Mouse (Mus musculus) gastrocnemius, postnatal 25 days (tissue): ENCODE measurements at regions not wholly inside any gene's neighbourhood (a gene's known extent, or its start where the extent isn't known, plus 50 kb on each side); places are given as distances from the start of the nearest gene placed in this dataset.

Experiments
- DNase-seq: peaks from one replicate; pipeline ENCODE4 v3.0.0; 2022

DNA sequence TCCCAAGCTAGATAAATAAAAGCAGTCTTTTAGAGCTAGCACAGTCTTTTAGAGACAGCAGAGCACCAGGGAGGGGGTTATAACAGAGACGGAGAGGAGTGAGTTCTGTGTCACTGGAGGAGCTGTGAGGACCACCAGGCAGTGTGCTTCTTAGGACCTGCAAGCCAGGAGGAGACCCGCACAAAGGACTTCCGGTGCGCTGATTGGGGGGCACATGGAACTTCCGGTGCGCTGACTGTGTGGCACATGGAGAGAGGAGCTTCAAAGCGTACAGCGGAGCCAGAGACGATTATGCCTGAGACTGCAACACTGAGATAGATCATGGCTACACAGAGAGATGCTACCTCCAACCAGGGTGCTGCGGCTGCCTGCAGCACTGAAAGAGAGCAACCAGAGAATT is 53.4 kb downstream of the Rpl37a start:
- no peak for DNase-seq

DNA sequence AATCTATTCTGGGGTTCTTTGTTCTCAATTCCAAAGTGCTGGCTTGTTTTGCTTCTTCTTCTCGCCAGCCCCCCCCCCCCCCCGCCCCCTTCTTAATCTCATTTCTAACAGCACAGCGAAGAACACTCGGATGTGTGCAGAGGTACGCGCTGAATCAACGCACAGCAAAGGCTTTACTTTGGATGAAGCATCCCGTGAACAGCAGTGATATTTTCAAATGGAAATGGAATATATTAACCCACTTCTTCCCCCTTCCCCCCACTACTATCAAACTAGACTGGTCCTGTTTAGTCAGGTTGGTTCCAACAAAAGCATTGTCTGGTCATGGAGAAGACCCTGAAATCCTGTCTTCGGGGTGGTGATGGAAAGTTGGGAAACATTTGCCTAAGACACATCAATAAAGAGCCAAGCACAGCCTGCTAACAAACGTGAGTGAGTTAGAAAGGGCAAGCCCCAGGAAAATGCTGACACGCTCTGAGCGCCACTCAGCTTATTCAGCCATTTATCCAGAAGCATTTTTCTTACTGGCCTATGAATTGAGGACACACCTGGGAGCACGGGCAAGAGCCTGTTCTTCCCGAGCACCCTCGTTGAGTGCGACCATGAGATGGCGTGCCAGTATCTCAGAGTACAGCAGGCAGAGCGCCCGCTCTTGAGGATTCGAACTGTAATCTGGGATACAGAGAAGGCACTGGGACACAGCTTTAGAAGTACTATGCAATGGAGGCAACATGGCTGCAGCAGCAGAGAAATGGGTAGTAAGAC is 54.1 kb downstream of the Rpl37a start:
- DNase-seq = no peak

DNA sequence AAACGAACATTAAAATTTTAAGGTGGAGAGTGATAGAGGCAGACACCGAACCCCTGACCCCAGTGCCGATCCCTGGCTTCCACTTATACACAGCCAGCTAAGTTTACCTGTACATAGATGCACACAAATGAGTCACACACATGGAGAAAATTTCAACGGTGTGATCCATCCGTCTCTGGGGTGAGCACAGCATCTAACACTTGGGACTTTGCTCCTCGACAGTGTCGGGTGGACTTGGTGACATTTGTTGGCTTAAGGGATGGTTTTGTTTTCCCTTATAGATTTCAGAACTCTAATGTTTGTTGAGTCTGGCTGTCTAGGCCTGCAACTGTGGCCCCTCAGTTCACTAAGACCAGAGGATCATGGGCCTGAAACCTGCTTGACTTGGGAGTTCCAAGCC is 54.9 kb upstream of the Igfbp2 start:
- no peak for DNase-seq

DNA sequence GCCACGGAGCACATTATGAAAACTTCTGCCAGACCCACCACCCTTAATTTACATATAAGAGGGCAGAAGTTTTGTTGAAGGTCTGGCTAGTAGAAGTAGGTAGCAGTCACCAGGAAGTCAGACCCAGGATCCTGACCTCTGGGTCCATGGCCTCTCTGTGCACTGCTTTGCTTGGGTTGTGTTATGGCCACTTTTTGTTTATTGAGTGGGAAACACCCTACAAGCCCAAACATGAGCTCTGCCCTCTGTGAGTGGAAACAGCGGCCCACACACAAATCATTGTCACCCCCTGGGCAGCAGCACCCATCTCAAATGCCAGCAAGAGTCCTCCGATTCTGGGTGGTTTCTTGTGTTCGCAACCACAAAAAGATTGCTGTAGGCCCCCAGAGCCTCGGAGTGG is 51.6 kb upstream of the Igfbp2 start:
- no peak for DNase-seq

DNA sequence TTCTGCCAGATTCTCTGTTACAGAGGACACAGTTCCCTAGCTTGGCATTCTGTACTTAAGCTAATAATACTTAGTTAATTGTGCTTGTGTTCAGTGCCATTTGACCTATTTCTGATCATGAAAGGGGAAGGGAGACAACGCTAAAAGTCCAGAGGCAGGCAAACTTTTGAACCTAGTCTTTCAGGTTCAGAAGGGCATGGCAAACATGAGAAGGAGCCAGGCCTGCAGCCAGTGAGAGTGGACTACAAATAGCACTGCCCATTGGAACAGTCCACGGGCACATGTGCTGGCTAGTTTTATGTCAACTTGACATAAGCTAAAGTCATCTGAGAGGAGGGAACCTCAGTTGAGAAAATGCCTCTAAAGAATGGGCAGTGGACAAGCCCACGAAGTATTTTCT is 51.1 kb upstream of the Igfbp2 start:
- DNase-seq = peak; percentile 31
